Mouse (Mus musculus): ENCODE measurements around the gene Washc4.

Gene Washc4

GRCm38 (mm10) chr10:83603956-83604564 is 60.5 kb downstream of the Washc4 start:
- DNase-seq, result no peak

- DNase-seq, result no peak
Observed at GRCm38 (mm10) chr10:83605637-83606183, 62.2 kb downstream of the Washc4 start.

GRCm38 (mm10) chr10:83607111-83607510 is 63.6 kb downstream of the Washc4 start:
- no peak for DNase-seq

GRCm38 (mm10) chr10:83608596-83608995 is 65.0 kb downstream of the Washc4 start:
- no peak for DNase-seq

GRCm38 (mm10) chr10:83610518-83610917 is 67.0 kb downstream of the Washc4 start:
- DNase-seq, result no peak

GRCm38 (mm10) chr10:83611863-83612262 is 68.3 kb downstream of the Washc4 start:
- DNase-seq, result no peak

GRCm38 (mm10) chr10:83612648-83613215 is 69.2 kb downstream of the Washc4 start:
- DNase-seq, result no peak

GRCm38 (mm10) chr10:83617366-83617765 is 73.8 kb downstream of the Washc4 start:
- peak; percentile 53 to 64 for DNase-seq

GRCm38 (mm10) chr10:83618819-83619440 is 75.4 kb downstream of the Washc4 start:
- peak; percentile 31 to 34 for DNase-seq

- no peak for DNase-seq
Observed at GRCm38 (mm10) chr10:83620350-83621055, 77.0 kb downstream of the Washc4 start.

GRCm38 (mm10) chr10:83624065-83624464 is 80.5 kb downstream of the Washc4 start:
- no peak for DNase-seq

GRCm38 (mm10) chr10:83624841-83625240 is 81.3 kb downstream of the Washc4 start:
- no peak for DNase-seq

- DNase-seq, result no peak
Observed at GRCm38 (mm10) chr10:83627113-83627687, 83.6 kb downstream of the Washc4 start.

- DNase-seq, result no peak
Observed at GRCm38 (mm10) chr10:83628241-83628640, 84.7 kb downstream of the Washc4 start.

- DNase-seq, result peak; percentile 38 to 49
Observed at GRCm38 (mm10) chr10:83629190-83629781, 85.7 kb downstream of the Washc4 start.

- no peak for DNase-seq
Observed at GRCm38 (mm10) chr10:83629878-83630277, 86.3 kb downstream of the Washc4 start.

- no peak for DNase-seq
Observed at GRCm38 (mm10) chr10:83630899-83631298, 87.3 kb downstream of the Washc4 start.

- no peak for DNase-seq
Observed at GRCm38 (mm10) chr10:83631775-83632174, 88.2 kb downstream of the Washc4 start.

- DNase-seq, result no peak
Observed at GRCm38 (mm10) chr10:83632806-83633374, 89.3 kb downstream of the Washc4 start.

- peak; percentile 64 to 67 for DNase-seq
Observed at GRCm38 (mm10) chr10:83634461-83634860, 90.9 kb downstream of the Washc4 start.

- no peak for DNase-seq
Observed at GRCm38 (mm10) chr10:83636191-83636590, 92.6 kb downstream of the Washc4 start.

GRCm38 (mm10) chr10:83637295-83637694 is 93.7 kb downstream of the Washc4 start:
- peak; percentile 46 to 71 for DNase-seq
